Mouse (Mus musculus) spleen, adult 18-20 months (tissue): ENCODE measurements around the gene Tatdn2.

Experiments used
- DNase-seq, 2 experiments: peaks; one replicate each; pipeline ENCODE4 v3.0.0; 2022; ENCODE audit warnings: mixed read lengths in 2 of 2

Tatdn2 gene

GRCm38 (mm10) chr6:113714276-113714675 is 17.4 kb downstream of the Tatdn2 start:
- no peak for DNase-seq

- DNase-seq, result no peak
Observed at GRCm38 (mm10) chr6:113714797-113715196, 17.9 kb downstream of the Tatdn2 start.

GRCm38 (mm10) chr6:113717541-113717940 is 20.7 kb downstream of the Tatdn2 start:
- DNase-seq, result no peak

GRCm38 (mm10) chr6:113719878-113720277 is 23.0 kb downstream of the Tatdn2 start, which contains the start of gene Ghrl:
TSS of gene Ghrl (minus strand) at chr6:113719880.
- no peak for DNase-seq

- no peak for DNase-seq
Observed at GRCm38 (mm10) chr6:113721061-113721460, 24.2 kb downstream of the Tatdn2 start.

- DNase-seq, result no peak
Observed at GRCm38 (mm10) chr6:113728181-113728580, 31.3 kb downstream of the Tatdn2 start.

GRCm38 (mm10) chr6:113731296-113731695 is 34.4 kb downstream of the Tatdn2 start:
- DNase-seq, result no peak

GRCm38 (mm10) chr6:113737318-113738046 is 40.6 kb downstream of the Tatdn2 start:
- no peak for DNase-seq

GRCm38 (mm10) chr6:113740236-113741217 is 43.7 kb downstream of the Tatdn2 start, which contains the start of gene Sec13:
TSS of gene Sec13 (minus strand) at chr6:113740743.
- peak; percentile 72 to 85 for DNase-seq

- no peak for DNase-seq
Observed at GRCm38 (mm10) chr6:113741425-113741824, 44.6 kb downstream of the Tatdn2 start.

- no peak for DNase-seq
Observed at GRCm38 (mm10) chr6:113742321-113742720, 45.5 kb downstream of the Tatdn2 start.

- DNase-seq, result no peak
Observed at GRCm38 (mm10) chr6:113743111-113743510, 46.3 kb downstream of the Tatdn2 start.

GRCm38 (mm10) chr6:113745117-113745516 is 48.3 kb downstream of the Tatdn2 start:
- no peak for DNase-seq

- no peak for DNase-seq
Observed at GRCm38 (mm10) chr6:113747284-113747683, 50.4 kb downstream of the Tatdn2 start.

GRCm38 (mm10) chr6:113748351-113748750 is 51.5 kb downstream of the Tatdn2 start:
- DNase-seq, result no peak

- DNase-seq, result no peak
Observed at GRCm38 (mm10) chr6:113749119-113749685, 52.4 kb downstream of the Tatdn2 start.
